Mouse (Mus musculus) heart, embryonic 14.5 days (tissue): ENCODE measurements around the gene Tubgcp5. TPM values are rescaled to one million over a fixed set of nuclear protein-coding genes. Genes with fewer than 3 reads are reported as not detected.
"Not testable (repeated sequence)": the region's sequence is repeated elsewhere in the genome, so short reads cannot be mapped to it uniquely, and the experiment has no call there.

Source experiments
- ATAC-seq: fragments of 200-750 bp; cut with Nextera tagmentation; 2 replicates; pipeline ENCODE4 v1.8.0; 2017; ENCODE audit warnings: low read depth, moderate TSS enrichment; ENCODE audit not compliant: insufficient number of reproducible peaks, insufficient read depth, low FRiP score
- H3K27ac ChIP-seq, 2 experiments: fragments of 200-500 bp in 1 of 2; fragments of 300-500 bp in 1 of 2; sonication (generic) in 1 of 2; replicated peaks in 1 of 2; 2 replicates each; pipeline ENCODE4 v1.5.1; 2012 to 2014; ENCODE audit warnings: low read depth in 2 of 2, low read length in 2 of 2, control low read depth in 1 of 2, mild to moderate bottlenecking in 1 of 2, mixed read lengths in 1 of 2; ENCODE audit not compliant: control insufficient read depth in 1 of 2, insufficient read depth in 1 of 2
- H3K27me3 ChIP-seq: fragments of 300-500 bp; sonication (generic); 2 replicates; pipeline ENCODE4 v1.6.1; 2014; ENCODE audit warnings: mild to moderate bottlenecking, low read length, control low read depth; ENCODE audit not compliant: control insufficient read depth, insufficient read depth
- H3K36me3 ChIP-seq: fragments of 300-500 bp; sonication (generic); 2 replicates; pipeline ENCODE4 v1.6.1; 2014; ENCODE audit warnings: mild to moderate bottlenecking, control low read depth, low read length, mixed read lengths; ENCODE audit not compliant: control insufficient read depth, insufficient read depth
- H3K4me1 ChIP-seq, 2 experiments: fragments of 200-500 bp in 1 of 2; fragments of 300-500 bp in 1 of 2; sonication (generic) in 1 of 2; 2 replicates each; pipeline ENCODE4 v1.6.1; 2012 to 2014; ENCODE audit warnings: low read length in 2 of 2, control low read depth in 1 of 2, mixed read lengths in 1 of 2; ENCODE audit not compliant: control insufficient read depth in 2 of 2, insufficient read depth in 2 of 2
- H3K4me2 ChIP-seq: fragments of 300-500 bp; sonication (generic); 2 replicates; pipeline ENCODE4 v1.6.1; 2014; ENCODE audit warnings: mild to moderate bottlenecking, low read length
- H3K4me3 ChIP-seq, 2 experiments: fragments of 200-500 bp in 1 of 2; fragments of 300-500 bp in 1 of 2; sonication (generic) in 1 of 2; 2 replicates each; pipeline ENCODE4 v1.5.1; 2012 to 2014; ENCODE audit warnings: low read length in 2 of 2, mild to moderate bottlenecking in 2 of 2, control low read depth in 1 of 2, low read depth in 1 of 2, moderate library complexity in 1 of 2; ENCODE audit not compliant: control insufficient read depth in 1 of 2, insufficient read depth in 1 of 2
- H3K9ac ChIP-seq: fragments of 300-500 bp; sonication (generic); 2 replicates; pipeline ENCODE4 v1.6.1; 2014; ENCODE audit warnings: mild to moderate bottlenecking, low read length
- H3K9me3 ChIP-seq: fragments of 300-500 bp; sonication (generic); 2 replicates; pipeline ENCODE4 v1.6.1; 2016; ENCODE audit warnings: low read length, control low read depth; ENCODE audit not compliant: control insufficient read depth
- WGBS: fragments of 180-500 bp; shearing (Covaris S2); extraction: QIAGEN DNeasy Blood & Tissue Kit; methylation state at CpG from one replicate; pipeline ENCODE4 v1.1.7; 2014; 5-methylcytosine and 5-hydroxymethylcytosine counted together
- polyA plus RNA-seq: library from polyadenylated mRNA; unstranded; fragments of >200 nt; fragmentation: Nextera tagmentation; extraction: Ambion mirVana; gene quantifications from 2 replicates; pipeline ENCODE4 v1.2.1, GENCODE M21; 2014

Tubgcp5 gene
- polyA plus RNA-seq, 1 experiment from 2014 or later, result 16.4 TPM

GRCm38 (mm10) chr7:55784580-55784979, 9.4 kb upstream of the Tubgcp5 start:
- no peaks in the 10 kb centered on the region for H3K9me3 ChIP-seq
- WGBS, result 42% methylated on average over 3 of the region's 3 CpGs
- H3K36me3 ChIP-seq, result no peaks in the 10 kb centered on the region
- H3K27ac ChIP-seq, result no peak overlapping the region
- no peak for ATAC-seq
- no peak overlapping the region for H3K9ac ChIP-seq
- no peak overlapping the region for H3K4me2 ChIP-seq
- H3K27me3 ChIP-seq, result no peaks in the 10 kb centered on the region
- H3K4me3 ChIP-seq, result no peak overlapping the region
- no peaks in the 10 kb centered on the region for H3K4me1 ChIP-seq

GRCm38 (mm10) chr7:55790586-55790985, 3.4 kb upstream of the Tubgcp5 start:
- H3K9ac ChIP-seq, H3K9me3 ChIP-seq, H3K4me3 ChIP-seq, H3K4me2 ChIP-seq, H3K27me3 ChIP-seq, H3K27ac ChIP-seq, H3K36me3 ChIP-seq, ATAC-seq: not testable (repeated sequence)
- 59% methylated on average over 4 of the region's 5 CpGs for WGBS
- H3K4me1 ChIP-seq, result peaks cover 0 to 12% of the 10 kb centered on the region in 2 experiments; a peak in 3 of 4 replicates

- Histone ChIP-seq H3K4me2 (no peak overlapping the region), H3K9ac (no peak overlapping the region), H3K27ac (no peak overlapping the region), H3K4me3 (no peak overlapping the region), H3K4me1 (peaks cover 0 to 12% of the 10 kb centered on the region in 2 experiments; a peak in 3 of 4 replicates), H3K36me3 (peaks cover 15% of the 10 kb centered on the region), H3K9me3 (no peaks in the 10 kb centered on the region), H3K27me3 (no peaks in the 10 kb centered on the region)
- 80% methylated on average over 3 of the region's 3 CpGs for WGBS
- no peak for ATAC-seq
These were observed 1.7 kb upstream of the Tubgcp5 start for GRCm38 (mm10) chr7:55792280-55792679.

GRCm38 (mm10) chr7:55793236-55793951, 560 bp upstream of the Tubgcp5 start:
- Histone ChIP-seq H3K4me1 (peaks cover 0 to 12% of the 10 kb centered on the region in 2 experiments; a peak in 3 of 4 replicates), H3K9ac (peak overlapping the region; percentile 95), H3K27ac (no peak overlapping the region), H3K27me3 (no peaks in the 10 kb centered on the region), H3K4me3 (peak overlapping the region; percentile 75 to 87), H3K36me3 (peaks cover 25% of the 10 kb centered on the region), H3K9me3 (no peaks in the 10 kb centered on the region), H3K4me2 (peak overlapping the region; percentile 69)
- 39% methylated on average over 13 of the region's 13 CpGs for WGBS
- no peak for ATAC-seq

- WGBS, result 88% methylated on average over 3 of the region's 3 CpGs
- Histone ChIP-seq H3K27ac (no peak overlapping the region), H3K9ac (no peak overlapping the region), H3K9me3 (no peaks in the 10 kb centered on the region), H3K4me1 (peaks cover 0 to 3% of the 10 kb centered on the region in 2 experiments; a peak in 2 of 4 replicates), H3K4me3 (no peak overlapping the region), H3K4me2 (no peak overlapping the region), H3K36me3 (peaks cover 87% of the 10 kb centered on the region), H3K27me3 (no peaks in the 10 kb centered on the region)
- no peak for ATAC-seq
These were observed 6.0 kb downstream of the Tubgcp5 start for GRCm38 (mm10) chr7:55799981-55800380.

GRCm38 (mm10) chr7:55809967-55810366, 16.0 kb downstream of the Tubgcp5 start:
- 77% methylated on average over 2 of the region's 2 CpGs for WGBS
- H3K36me3 ChIP-seq, result peaks cover 88% of the 10 kb centered on the region
- ATAC-seq, result no peak

GRCm38 (mm10) chr7:55824468-55824867, 30.5 kb downstream of the Tubgcp5 start:
- no peaks in the 10 kb centered on the region for H3K4me1 ChIP-seq
- no peak overlapping the region for H3K9ac ChIP-seq
- 83% methylated on average over 5 of the region's 5 CpGs for WGBS
- H3K9me3 ChIP-seq, result no peaks in the 10 kb centered on the region
- no peaks in the 10 kb centered on the region for H3K27me3 ChIP-seq
- H3K36me3 ChIP-seq, result peaks cover 95% of the 10 kb centered on the region
- no peak overlapping the region for H3K4me2 ChIP-seq
- ATAC-seq, result no peak
- no peak overlapping the region for H3K4me3 ChIP-seq
- no peak overlapping the region for H3K27ac ChIP-seq

More at GRCm38 (mm10) chr7:55809967-55810366, 16.0 kb downstream of the Tubgcp5 start:
- Histone ChIP-seq H3K27ac (no peak overlapping the region), H3K4me1 (no peaks in the 10 kb centered on the region), H3K4me3 (no peak overlapping the region), H3K4me2 (no peak overlapping the region), H3K27me3 (no peaks in the 10 kb centered on the region), H3K9me3 (no peaks in the 10 kb centered on the region), H3K9ac (no peak overlapping the region)

GRCm38 (mm10) chr7:55827551-55827950, 33.6 kb downstream of the Tubgcp5 start:
- Histone ChIP-seq H3K4me1 (no peaks in the 10 kb centered on the region), H3K27ac (no peak overlapping the region), H3K9ac (no peak overlapping the region), H3K36me3 (peaks cover 92% of the 10 kb centered on the region), H3K4me3 (no peak overlapping the region), H3K27me3 (no peaks in the 10 kb centered on the region), H3K4me2 (no peak overlapping the region), H3K9me3 (no peaks in the 10 kb centered on the region)
- WGBS, result 82% methylated on average over 9 of the region's 9 CpGs
- ATAC-seq, result no peak
